Mouse (Mus musculus): Measurements from ENCODE around the gene L2hgdh.

Gene L2hgdh

GRCm38 (mm10) chr12:69724018-69724710, 509 bp downstream of the L2hgdh start:
- no peak for DNase-seq

- peak in 1 of 2 experiments; percentile 36 for DNase-seq
Observed at GRCm38 (mm10) chr12:69723376-69723775, 1.3 kb downstream of the L2hgdh start.

GRCm38 (mm10) chr12:69722857-69723256, 1.8 kb downstream of the L2hgdh start:
- no peak for DNase-seq

GRCm38 (mm10) chr12:69713628-69714027, 11.0 kb downstream of the L2hgdh start:
- peak in 1 of 2 experiments; percentile 57 for DNase-seq

- DNase-seq = no peak
Observed at GRCm38 (mm10) chr12:69704799-69705458, 19.7 kb downstream of the L2hgdh start.

GRCm38 (mm10) chr12:69698352-69698751, 26.3 kb downstream of the L2hgdh start:
- DNase-seq = no peak

GRCm38 (mm10) chr12:69696746-69697145, 27.9 kb downstream of the L2hgdh start:
- DNase-seq = peak; percentile 51 to 68

GRCm38 (mm10) chr12:69693471-69693870, 31.2 kb downstream of the L2hgdh start:
- DNase-seq = no peak

GRCm38 (mm10) chr12:69690714-69691113, 34.0 kb downstream of the L2hgdh start:
- no peak for DNase-seq

GRCm38 (mm10) chr12:69689094-69689493, 35.6 kb downstream of the L2hgdh start:
- DNase-seq = no peak

- DNase-seq = peak; percentile 54 to 68
Observed at GRCm38 (mm10) chr12:69688368-69688767, 36.3 kb downstream of the L2hgdh start.

GRCm38 (mm10) chr12:69683537-69683936, 41.1 kb downstream of the L2hgdh start:
- peak; percentile 93 for DNase-seq

GRCm38 (mm10) chr12:69682788-69683419, 41.8 kb downstream of the L2hgdh start:
- no peak for DNase-seq

GRCm38 (mm10) chr12:69682065-69682787, 42.4 kb downstream of the L2hgdh start:
- peak; percentile 81 to 85 for DNase-seq

GRCm38 (mm10) chr12:69681566-69682061, 43.1 kb downstream of the L2hgdh start, which contains the start of gene Sos2:
TSS of gene Sos2 (minus strand) at chr12:69681852.
- peak; percentile 50 to 52 for DNase-seq

- peak in 1 of 2 experiments; percentile 31 for DNase-seq
Observed at GRCm38 (mm10) chr12:69680635-69681565, 43.8 kb downstream of the L2hgdh start.

GRCm38 (mm10) chr12:69676157-69676556, 48.5 kb downstream of the L2hgdh start:
- DNase-seq = no peak

GRCm38 (mm10) chr12:69674576-69675537, 49.8 kb downstream of the L2hgdh start:
- no peak for DNase-seq

- DNase-seq = no peak
Observed at GRCm38 (mm10) chr12:69674176-69674575, 50.5 kb downstream of the L2hgdh start.

- no peak for DNase-seq
Observed at GRCm38 (mm10) chr12:69666721-69667120, 58.0 kb downstream of the L2hgdh start.

Measured in kidney, adult 8-10 months (tissue).